Mouse (Mus musculus) inflammation-experienced regulatory T-cells, adult 6 months (primary cell): ENCODE measurements around the gene Crat. TPM values are rescaled to one million over a fixed set of nuclear protein-coding genes. Genes with fewer than 3 reads are reported as not detected.

ENCODE experiments used
- ATAC-seq: one replicate; pipeline ENCODE4 v1.8.0; 2017
- polyA plus RNA-seq, 3 experiments: library from polyadenylated mRNA; unstranded; fragments of 100-300 nt; shearing (Covaris generic); gene quantifications; one replicate each; pipeline ENCODE4 v1.2.1; 2017

The Crat gene
- polyA plus RNA-seq, 3 experiments from 2014 or later: 1.8 to 2.6 (median 1.9) TPM

DNA sequence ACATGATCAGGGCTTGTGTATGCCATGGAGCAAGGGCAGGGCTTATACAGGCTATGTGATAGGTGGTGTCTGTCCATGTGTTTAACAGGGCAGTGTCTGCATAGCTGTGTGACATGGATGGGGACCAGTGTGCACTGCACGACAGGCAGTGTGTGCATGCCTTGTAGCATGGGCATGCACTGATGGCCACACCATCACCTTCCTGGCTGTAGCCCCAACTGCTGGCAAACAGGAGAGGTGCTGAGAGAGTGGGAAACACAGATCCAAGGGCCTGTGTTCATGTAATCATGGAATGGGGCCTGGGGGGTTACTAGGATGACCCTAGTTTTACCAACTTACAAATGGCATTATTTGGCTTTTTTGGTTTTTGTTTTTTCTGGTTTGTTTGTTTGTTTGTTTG lies 11.7 kb downstream of the Crat start:
- ATAC-seq: no peak

DNA sequence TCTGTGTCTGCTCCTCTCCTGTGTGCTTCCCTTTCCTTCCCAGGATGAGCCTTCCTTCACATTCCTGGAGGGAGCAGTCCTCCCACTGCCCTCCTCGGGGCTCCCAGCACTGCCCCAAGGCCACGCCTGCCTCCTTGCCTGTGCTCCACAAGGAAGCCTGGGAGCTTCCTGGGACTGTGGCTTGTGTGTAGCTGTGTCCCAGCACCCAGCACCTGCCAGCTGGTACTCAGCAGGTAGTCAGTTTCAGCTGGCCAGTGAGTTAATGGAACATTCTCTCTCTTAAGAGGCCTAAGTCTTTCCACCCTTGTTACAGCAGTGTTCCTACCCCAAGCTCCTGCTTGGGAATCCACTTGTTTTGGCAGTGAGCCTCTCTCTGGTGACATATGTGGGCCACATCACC lies 12.8 kb downstream of the Crat start:
- no peak for ATAC-seq

GRCm38 (mm10) chr2:30402351-30402826 lies 13.2 kb downstream of the Crat start:
- ATAC-seq: no peak

- ATAC-seq: no peak
Observed at GRCm38 (mm10) chr2:30401581-30401980, 14.0 kb downstream of the Crat start.

GRCm38 (mm10) chr2:30399191-30400171 lies 16.1 kb downstream of the Crat start:
- no peak for ATAC-seq

- ATAC-seq: no peak
Observed at GRCm38 (mm10) chr2:30397986-30398512, 17.6 kb downstream of the Crat start.

DNA sequence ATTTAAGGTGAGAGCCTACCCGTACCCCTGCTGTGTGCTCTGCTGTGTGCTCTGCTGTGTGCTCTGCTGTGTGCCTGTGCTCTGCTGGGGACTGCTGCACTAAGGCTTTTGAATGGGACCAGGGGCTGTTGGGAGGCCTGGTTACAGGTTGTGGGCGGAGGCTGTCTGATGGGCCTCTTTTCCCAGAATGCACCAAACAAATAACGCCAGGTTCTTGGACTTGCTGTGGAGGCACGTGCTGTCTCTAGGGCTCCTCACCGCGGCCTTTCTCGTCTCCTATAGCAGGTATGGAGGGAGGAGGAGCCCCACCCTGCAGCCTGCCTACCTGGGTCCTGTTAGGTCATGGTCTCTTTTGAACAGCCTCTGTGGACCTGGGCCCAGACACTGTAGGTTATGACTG lies 19.4 kb downstream of the Crat start:
- no peak for ATAC-seq

DNA sequence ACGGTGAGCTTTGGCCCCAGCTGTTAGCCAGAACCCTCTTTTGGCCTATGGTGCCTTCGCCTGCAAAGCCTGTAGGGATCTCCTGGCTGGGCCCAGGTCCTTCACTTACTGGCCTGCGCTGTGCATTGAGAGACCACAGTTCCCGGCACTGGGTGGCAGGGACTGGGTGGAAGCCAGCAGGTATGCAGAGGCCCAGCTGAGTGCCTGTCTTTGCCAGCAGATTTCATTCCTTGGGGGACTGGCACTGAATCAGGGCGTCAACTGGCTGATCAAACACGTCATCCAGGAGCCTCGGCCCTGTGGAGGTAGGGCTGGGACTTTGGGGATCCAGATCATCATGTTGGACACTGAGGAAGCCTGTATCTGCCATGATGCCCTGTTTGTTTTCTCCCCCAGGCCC lies 19.9 kb downstream of the Crat start:
- ATAC-seq: no peak

- ATAC-seq: no peak
Observed at GRCm38 (mm10) chr2:30393370-30393656, 22.3 kb downstream of the Crat start.

DNA sequence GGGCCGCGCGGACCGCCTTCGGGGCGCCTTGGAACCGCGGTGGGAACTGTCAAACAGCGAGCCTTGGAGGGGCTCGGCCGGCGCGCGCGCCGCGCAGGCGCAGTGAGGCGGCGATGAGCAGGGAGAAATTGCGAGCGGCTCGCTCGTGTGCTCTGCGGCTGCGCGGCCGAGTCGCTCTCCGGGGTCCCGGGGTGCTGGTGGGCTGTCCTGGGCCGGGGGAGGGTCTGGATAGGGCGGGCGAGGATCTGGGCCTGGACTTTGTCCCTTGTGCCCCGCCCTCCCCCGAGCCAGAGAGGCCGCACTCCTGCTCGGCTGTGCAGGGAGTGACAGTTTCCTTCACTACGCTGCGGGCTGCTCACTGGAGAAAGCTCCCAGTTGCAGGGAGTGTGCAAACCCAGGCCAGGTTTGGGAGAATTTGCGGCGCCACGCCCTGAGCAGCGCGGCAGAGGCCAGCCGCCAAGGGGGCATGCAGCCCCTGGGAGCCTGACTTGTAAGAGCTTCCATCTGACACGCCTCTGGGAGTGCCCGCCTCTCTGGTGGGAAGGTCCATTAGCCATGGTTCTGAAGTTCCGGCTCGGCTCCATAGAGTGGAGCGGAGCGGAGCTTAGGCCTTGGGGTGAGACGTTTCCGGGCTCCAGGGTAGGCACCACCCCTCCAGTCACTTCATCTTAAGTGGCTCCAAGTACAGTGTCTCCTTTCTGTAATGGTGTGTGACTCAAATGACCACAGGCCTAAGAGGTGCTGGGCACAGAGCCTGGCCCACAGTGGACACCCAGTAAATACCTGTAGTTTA lies 22.8 kb downstream of the Crat start:
- ATAC-seq: peak; percentile 20

DNA sequence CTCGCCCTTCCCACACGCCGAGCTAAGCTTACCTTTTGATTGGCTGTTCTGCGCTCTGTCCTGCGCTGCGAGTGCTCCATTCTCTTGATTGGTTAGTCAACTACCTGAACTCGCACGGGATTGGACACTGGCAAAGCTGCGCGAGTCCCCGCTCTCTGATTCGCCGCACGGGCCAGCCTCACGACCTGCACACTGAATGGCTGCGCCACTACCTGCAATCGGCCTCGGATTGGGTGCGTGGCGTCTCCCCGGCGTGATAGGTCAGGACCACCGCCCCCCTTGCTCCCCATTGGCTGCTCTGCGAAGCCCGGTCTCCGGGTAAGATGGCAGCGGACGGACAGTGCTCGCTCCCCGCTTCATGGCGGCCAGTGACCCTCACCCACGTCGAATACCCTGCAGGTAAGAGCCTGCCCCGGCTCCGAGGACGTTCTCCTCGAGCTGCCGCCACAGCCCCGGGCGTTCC lies 23.5 kb downstream of the Crat start, which contains the start of gene Dolpp1:
Gene Dolpp1 (plus strand): TSS at position 141 of the 463 bp plus-strand sequence.
- peak; percentile 98 for ATAC-seq

DNA sequence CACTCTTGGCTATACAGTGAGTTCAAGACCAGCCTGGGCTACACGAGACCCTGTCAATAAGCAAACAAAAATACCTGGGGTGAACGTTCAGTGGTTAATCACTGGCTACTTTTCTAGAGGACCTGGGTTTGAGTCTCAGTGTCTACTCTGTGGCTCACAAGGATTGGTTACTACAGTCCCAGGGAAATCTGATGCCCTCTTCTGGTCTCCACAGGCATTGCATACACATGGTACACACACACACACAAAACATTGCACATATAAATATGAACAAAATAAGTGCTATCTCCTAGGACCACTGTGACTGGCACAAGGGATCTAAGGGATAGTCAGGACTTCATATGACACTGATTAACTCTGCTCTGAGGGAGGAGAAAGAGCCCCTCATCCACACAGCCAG lies 26.6 kb downstream of the Crat start:
- no peak for ATAC-seq

GRCm38 (mm10) chr2:30386913-30387312 lies 28.7 kb downstream of the Crat start:
- no peak for ATAC-seq

GRCm38 (mm10) chr2:30385591-30385990 lies 30.0 kb downstream of the Crat start:
- no peak for ATAC-seq

- ATAC-seq: no peak
Observed at GRCm38 (mm10) chr2:30384814-30385213, 30.8 kb downstream of the Crat start.

- ATAC-seq: no peak
Observed at GRCm38 (mm10) chr2:30381377-30381725, 34.3 kb downstream of the Crat start.

DNA sequence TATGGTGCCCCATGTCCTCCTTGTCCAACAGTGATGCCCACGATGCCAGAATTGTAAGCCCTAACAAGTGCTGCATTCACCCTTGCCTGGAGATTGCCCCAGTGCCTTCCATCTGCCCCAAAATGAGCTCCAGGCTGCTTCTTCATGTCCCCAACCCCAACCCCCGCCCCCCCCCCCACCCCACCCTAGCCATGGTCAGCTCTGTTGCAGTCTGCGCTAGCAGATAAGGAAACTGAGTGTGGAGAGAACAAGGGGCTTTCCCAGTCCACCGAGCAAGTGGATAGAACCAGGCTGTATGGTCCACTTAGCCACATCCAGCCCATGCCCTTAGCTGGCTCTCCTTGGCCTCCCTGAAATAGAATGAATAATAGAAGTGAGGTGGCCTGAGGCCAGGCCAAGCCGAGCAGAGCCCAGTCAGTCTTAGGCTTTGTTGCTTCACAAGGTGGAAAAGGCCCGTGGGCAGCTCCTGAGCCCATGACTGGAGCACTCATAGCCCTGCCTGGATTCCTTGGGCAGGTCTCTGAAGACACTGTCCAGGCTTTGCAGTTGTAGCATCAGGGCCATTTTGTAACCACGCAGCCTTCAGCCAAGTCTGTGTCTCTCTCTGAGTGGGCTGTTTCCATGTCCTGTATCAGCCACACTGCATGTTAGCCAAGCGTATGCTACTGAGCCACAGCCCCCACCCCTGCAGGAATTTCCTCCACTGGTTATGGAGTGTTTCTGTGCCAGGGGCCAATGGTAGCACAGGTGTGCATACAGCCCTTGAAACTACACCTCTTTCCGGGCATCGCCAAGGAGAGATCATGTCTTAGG lies 34.8 kb downstream of the Crat start:
- ATAC-seq: no peak

DNA sequence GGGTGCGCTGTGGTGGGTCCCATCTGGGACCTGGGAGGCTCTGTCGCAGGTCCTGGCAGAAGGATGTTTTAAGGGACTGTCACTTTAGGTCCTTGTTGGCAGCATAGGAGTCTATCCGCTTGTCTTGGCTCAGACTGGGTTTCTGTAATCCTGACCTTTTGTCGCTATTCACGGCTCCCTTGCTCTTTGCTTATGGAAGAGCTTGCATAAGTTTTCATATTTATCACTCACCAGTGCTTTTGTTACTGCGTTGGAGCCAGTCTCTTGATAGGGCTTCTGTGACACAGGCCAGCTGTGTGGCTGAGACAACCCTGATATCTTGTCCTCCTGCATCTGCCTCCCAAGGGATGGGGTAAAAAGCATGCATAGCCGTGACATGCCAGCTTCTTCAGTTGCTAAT lies 36.3 kb downstream of the Crat start:
- ATAC-seq: no peak

GRCm38 (mm10) chr2:30377721-30378120 lies 37.9 kb downstream of the Crat start:
- ATAC-seq: no peak

GRCm38 (mm10) chr2:30375893-30376292 lies 39.7 kb downstream of the Crat start:
- ATAC-seq: no peak

DNA sequence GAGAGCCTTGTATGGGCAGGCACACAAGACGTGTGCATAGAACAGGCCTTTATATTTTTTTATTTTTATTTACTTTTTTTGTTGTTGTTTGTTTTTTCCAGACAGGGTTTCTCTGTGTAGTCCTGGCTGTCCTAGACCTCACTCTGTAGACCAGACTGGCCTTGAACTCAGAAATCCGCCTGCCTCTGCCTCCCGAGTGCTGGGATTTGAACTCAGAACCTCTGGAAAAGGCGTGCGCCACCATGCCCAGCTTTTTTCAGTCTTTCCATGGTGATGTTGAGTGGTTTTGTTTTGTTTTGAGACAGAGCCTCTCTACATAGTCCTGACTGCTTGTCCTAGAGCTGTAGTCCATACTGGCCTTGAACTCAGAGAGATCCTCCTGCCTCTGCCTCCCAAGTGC lies 42.9 kb downstream of the Crat start:
- ATAC-seq: no peak

- ATAC-seq: no peak
Observed at GRCm38 (mm10) chr2:30371544-30371943, 44.1 kb downstream of the Crat start.
